Mouse (Mus musculus): Measurements from ENCODE around the gene Mettl18.

DNA sequence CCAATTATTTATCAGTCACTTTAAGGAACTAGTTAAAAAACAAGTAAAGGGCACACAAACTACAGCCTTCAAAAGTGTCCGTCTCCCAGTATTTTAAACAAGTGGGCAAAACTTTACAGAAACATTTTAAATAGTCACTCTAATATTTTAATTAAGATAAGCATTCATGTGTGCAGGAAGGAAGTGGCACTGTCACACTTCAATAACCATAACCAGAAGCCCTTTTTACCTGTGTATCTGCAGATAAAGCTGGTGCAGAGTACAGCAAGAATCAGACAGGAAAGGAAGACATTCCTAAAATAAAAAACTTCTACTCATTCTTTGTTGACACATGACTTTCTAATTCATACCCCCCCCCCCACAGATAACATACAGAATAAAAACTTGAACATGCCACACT lies 18.2 kb upstream of the Mettl18 start:
- TF ChIP-seq CTCF (IDR thresholded peaks at IDR 0.05; ENCODE audit: low read depth, low read length) (no peak), GATA1 (IDR thresholded peaks at IDR 0.05; ENCODE audit: borderline replicate concordance, low read length) (no peak), POLR2AphosphoS5 (IDR thresholded peaks at IDR 0.05; ENCODE audit: insufficient replicate concordance, low read depth, low read length) (no peak), TAL1 (conservative IDR thresholded peaks at IDR 0.05; ENCODE audit: low read depth, low read length) (no peak)

Measured in G1E (cell line).